Mouse (Mus musculus): ENCODE results near the gene Ranbp3. TPM values are rescaled to one million over a fixed set of nuclear protein-coding genes. Genes with fewer than 3 reads are reported as not detected.
A peak's percentile ranks its signal among the peaks of the same experiment; 100 is the strongest.

Gene Ranbp3
- polyA plus RNA-seq, 2 experiments: 34.2 to 42.9 TPM

DNA sequence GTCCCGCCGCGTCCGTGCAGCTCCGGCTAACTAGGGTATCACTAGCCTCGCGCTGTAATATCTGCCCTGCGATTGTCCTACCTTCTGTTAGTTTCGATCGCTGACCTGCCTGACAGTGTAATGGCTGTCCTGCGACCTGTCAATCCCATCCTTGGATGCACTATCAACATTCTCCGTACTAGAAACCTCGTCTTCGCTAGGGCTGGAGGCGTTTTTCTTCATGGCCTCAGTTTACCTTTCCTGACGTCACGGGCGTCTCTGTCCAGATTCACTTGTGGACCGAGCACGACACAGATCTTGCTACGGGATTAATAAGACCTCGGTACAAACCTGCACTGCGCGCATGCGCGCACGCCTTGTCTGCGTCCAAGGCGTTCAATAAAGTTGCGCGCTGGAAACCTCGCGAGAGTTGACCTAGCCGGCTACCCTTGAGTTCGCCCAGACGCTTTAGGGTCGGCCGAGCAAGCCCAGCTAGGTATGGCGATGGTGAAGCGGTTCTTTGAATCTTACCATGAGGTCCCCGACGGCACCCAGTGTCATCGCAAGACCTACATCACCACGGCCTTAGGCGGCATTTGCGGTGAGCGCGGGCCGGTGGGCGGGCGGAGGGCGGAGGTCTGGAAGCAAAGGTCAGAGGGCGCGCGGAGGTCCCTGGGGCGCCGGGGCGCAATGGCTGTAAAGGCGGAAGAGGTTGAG lies 44.4 kb downstream of the Ranbp3 start, which contains the start of the genes Ndufa11 and Vmac:
TSS of gene Ndufa11 (plus strand) at position 405 of the 696 bp plus-strand sequence.
TSS of gene Vmac (minus strand) at position 660 of the 696 bp plus-strand sequence.
- Histone ChIP-seq H3K27ac (peak within 1 kb of the TSS; percentile 83), H3K4me2 (ENCODE audit: low read depth) (peak within 1 kb of the TSS; percentile 86), H3K4me3 (ENCODE audit: insufficient read depth in 1 of 2, low read depth in 2 of 2, low read length in 2 of 2) (peak within 1 kb of the TSS; percentile 67 to 86), H3K27me3 (ENCODE audit: control insufficient read depth, insufficient read depth, low read length) (no peaks in the 10 kb centered on the region), H3K4me1 (replicated peaks; ENCODE audit: control insufficient read depth in 2 of 2, insufficient read depth in 2 of 2, low read length in 1 of 2) (peaks cover 5 to 9% of the 10 kb centered on the region in 2 experiments; a peak in 3 of 4 replicates), H3K9ac (replicated peaks) (peak within 1 kb of the TSS; percentile 80), H3K9me3 (ENCODE audit: control insufficient read depth, low read length) (no peaks in the 10 kb centered on the region), H3K36me3 (replicated peaks; ENCODE audit: control insufficient read depth, insufficient read depth, low read depth) (peaks cover 5% of the 10 kb centered on the region)
- WGBS (ENCODE audit: insufficient replicate concordance): under 1% methylated on average over 59 of the region's 59 CpGs
- TF ChIP-seq CTCF (IDR thresholded peaks at IDR 0.05; ENCODE audit: low read depth): no peak
- TF ChIP-seq EP300 (IDR thresholded peaks at IDR 0.05; ENCODE audit: low read depth): peak; percentile 78
- DNase-seq (ENCODE audit: low read depth in 3 of 3, low spot score in 3 of 3) (peak; percentile 95 to 96 (median 95)), ATAC-seq (ENCODE audit: insufficient read depth) (peak; percentile 74)

DNA sequence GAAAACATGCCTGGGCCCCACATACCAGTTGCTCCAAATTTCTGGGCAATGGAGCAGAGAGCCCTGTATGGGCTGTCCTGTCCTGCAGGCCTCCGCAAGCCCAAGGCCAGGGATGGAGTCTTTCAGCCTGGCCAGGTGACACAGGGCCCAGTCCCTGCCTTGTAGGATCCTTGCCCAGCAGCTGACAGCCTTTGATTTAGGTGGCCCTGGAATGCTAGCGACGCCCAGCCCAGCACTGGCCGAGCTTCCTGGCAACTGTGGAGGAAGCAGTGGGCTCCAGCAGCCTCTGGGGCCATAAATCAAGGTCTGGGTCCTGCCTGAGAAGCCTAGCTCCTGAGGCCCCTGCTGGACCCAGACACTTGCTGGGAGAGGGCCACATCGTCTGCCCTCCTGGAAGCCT lies 49.3 kb downstream of the Ranbp3 start:
- Histone ChIP-seq H3K9me3 (ENCODE audit: control insufficient read depth, low read length) (no peaks in the 10 kb centered on the region), H3K27ac (no peak overlapping the region), H3K4me1 (replicated peaks; ENCODE audit: control insufficient read depth in 2 of 2, insufficient read depth in 2 of 2, low read length in 1 of 2) (peaks cover 6 to 8% of the 10 kb centered on the region in 2 experiments; a peak in 3 of 4 replicates), H3K4me2 (ENCODE audit: low read depth) (no peak overlapping the region), H3K36me3 (replicated peaks; ENCODE audit: control insufficient read depth, insufficient read depth, low read depth) (peaks cover 4% of the 10 kb centered on the region; the same call in 1 of the 2 replicates), H3K9ac (replicated peaks) (no peak overlapping the region), H3K27me3 (ENCODE audit: control insufficient read depth, insufficient read depth, low read length) (no peaks in the 10 kb centered on the region), H3K4me3 (ENCODE audit: insufficient read depth in 1 of 2, low read depth in 2 of 2, low read length in 2 of 2) (no peak overlapping the region)
- no peak for TF ChIP-seq EP300 (IDR thresholded peaks at IDR 0.05; ENCODE audit: low read depth)
- no peak for TF ChIP-seq CTCF (IDR thresholded peaks at IDR 0.05; ENCODE audit: low read depth)
- DNase-seq (ENCODE audit: low read depth in 3 of 3, low spot score in 3 of 3) (no peak), ATAC-seq (ENCODE audit: insufficient read depth) (no peak)
- WGBS (ENCODE audit: insufficient replicate concordance): 73% methylated on average over 5 of the region's 5 CpGs

GRCm38 (mm10) chr17:56723419-56724161 lies 50.5 kb downstream of the Ranbp3 start:
- no peak overlapping the region for H3K4me3 ChIP-seq (ENCODE audit: insufficient read depth in 1 of 2, low read depth in 2 of 2, low read length in 2 of 2)
- 81% methylated on average over 11 of the region's 11 CpGs for WGBS (ENCODE audit: insufficient replicate concordance)
- peaks cover 4% of the 10 kb centered on the region; the same call in 1 of the 2 replicates for H3K36me3 ChIP-seq (replicated peaks; ENCODE audit: control insufficient read depth, insufficient read depth, low read depth)
- no peak for DNase-seq (ENCODE audit: low read depth in 3 of 3, low spot score in 3 of 3)
- H3K9ac ChIP-seq (replicated peaks): no peak overlapping the region
- H3K27ac ChIP-seq: no peak overlapping the region
- no peak for ATAC-seq (ENCODE audit: insufficient read depth)
- no peaks in the 10 kb centered on the region; the same call in 1 of the 2 replicates for H3K27me3 ChIP-seq (ENCODE audit: control insufficient read depth, insufficient read depth, low read length)
- H3K4me2 ChIP-seq (ENCODE audit: low read depth): no peak overlapping the region
- TF ChIP-seq CTCF (IDR thresholded peaks at IDR 0.05; ENCODE audit: low read depth) (peak; percentile 32; the same call in 1 of the 2 replicates), EP300 (IDR thresholded peaks at IDR 0.05; ENCODE audit: low read depth) (no peak)
- H3K4me1 ChIP-seq (replicated peaks; ENCODE audit: control insufficient read depth in 2 of 2, insufficient read depth in 2 of 2, low read length in 1 of 2): peaks cover 11% of the 10 kb centered on the region in 2 experiments
- no peaks in the 10 kb centered on the region for H3K9me3 ChIP-seq (ENCODE audit: control insufficient read depth, low read length)

DNA sequence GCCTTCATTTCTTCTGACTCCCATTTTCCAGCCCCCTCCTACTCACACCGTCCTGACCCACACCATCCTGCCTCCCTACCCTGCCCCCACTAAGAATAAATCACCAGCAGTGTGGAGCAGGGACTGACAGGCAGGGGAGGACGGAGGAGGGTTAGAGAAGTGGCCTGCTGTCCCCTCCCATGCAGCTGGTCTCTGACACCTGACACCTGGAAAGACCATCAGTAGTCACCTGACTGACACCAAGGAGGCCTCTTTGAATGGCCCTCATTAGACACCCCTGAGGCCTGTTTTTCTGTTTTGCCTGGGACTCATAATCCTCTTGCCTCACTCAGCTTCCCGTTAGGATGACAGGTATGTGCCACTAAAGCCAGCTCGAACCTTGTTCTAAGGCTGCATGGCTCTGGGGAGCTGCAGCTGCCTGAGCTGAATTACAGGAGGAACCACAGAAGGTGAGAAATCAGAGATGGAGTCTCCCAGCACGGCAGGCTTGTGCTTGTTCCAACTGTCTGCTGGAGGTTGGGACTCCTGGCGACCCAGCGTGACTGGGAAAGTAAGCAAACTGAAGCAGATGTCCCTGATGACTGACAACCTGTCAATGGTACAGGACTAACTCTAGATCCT lies 54.0 kb downstream of the Ranbp3 start:
- DNase-seq (ENCODE audit: low read depth in 3 of 3, low spot score in 3 of 3) (no peak), ATAC-seq (ENCODE audit: insufficient read depth) (no peak; the same call in 1 of the 2 replicates)
- no peak overlapping the region for H3K4me2 ChIP-seq (ENCODE audit: low read depth)
- no peak overlapping the region for H3K9ac ChIP-seq (replicated peaks)
- peaks cover under 1% of the 10 kb centered on the region; the same call in 1 of the 2 replicates for H3K36me3 ChIP-seq (replicated peaks; ENCODE audit: control insufficient read depth, insufficient read depth, low read depth)
- WGBS (ENCODE audit: insufficient replicate concordance): 29% methylated on average over 7 of the region's 7 CpGs
- H3K9me3 ChIP-seq (ENCODE audit: control insufficient read depth, low read length): no peaks in the 10 kb centered on the region
- H3K4me1 ChIP-seq (replicated peaks; ENCODE audit: control insufficient read depth in 2 of 2, insufficient read depth in 2 of 2, low read length in 1 of 2): peaks cover 8 to 9% of the 10 kb centered on the region in 2 experiments
- no peaks in the 10 kb centered on the region; the same call in 1 of the 2 replicates for H3K27me3 ChIP-seq (ENCODE audit: control insufficient read depth, insufficient read depth, low read length)
- H3K27ac ChIP-seq: no peak overlapping the region
- no peak overlapping the region for H3K4me3 ChIP-seq (ENCODE audit: insufficient read depth in 1 of 2, low read depth in 2 of 2, low read length in 2 of 2)
- TF ChIP-seq EP300 (IDR thresholded peaks at IDR 0.05; ENCODE audit: low read depth): no peak
- no peak for TF ChIP-seq CTCF (IDR thresholded peaks at IDR 0.05; ENCODE audit: low read depth)

Data from liver, embryonic 14.5 days (tissue).